Mouse (Mus musculus): Measurements from ENCODE around the gene Polk.
A peak's percentile ranks its signal among the peaks of the same experiment; 100 is the strongest.

Polk gene

GRCm38 (mm10) chr13:96529542-96529941, 12.8 kb downstream of the Polk start:
- DNase-seq (ENCODE audit: low read depth, low spot score), result no peak

GRCm38 (mm10) chr13:96528776-96529175, 13.6 kb downstream of the Polk start:
- DNase-seq (ENCODE audit: low read depth, low spot score), result no peak

- no peak for DNase-seq (ENCODE audit: low read depth, low spot score)
Measured at GRCm38 (mm10) chr13:96527856-96528255, 14.5 kb downstream of the Polk start.

GRCm38 (mm10) chr13:96527022-96527421, 15.4 kb downstream of the Polk start:
- no peak for DNase-seq (ENCODE audit: low read depth, low spot score)

GRCm38 (mm10) chr13:96521294-96521693, 21.1 kb downstream of the Polk start:
- DNase-seq (ENCODE audit: low read depth, low spot score), result no peak

- no peak for DNase-seq (ENCODE audit: low read depth, low spot score)
Measured at GRCm38 (mm10) chr13:96517335-96517734, 25.0 kb downstream of the Polk start.

GRCm38 (mm10) chr13:96516249-96516648, 26.1 kb downstream of the Polk start:
- no peak for DNase-seq (ENCODE audit: low read depth, low spot score)

GRCm38 (mm10) chr13:96514154-96514942, 28.0 kb downstream of the Polk start:
- no peak for DNase-seq (ENCODE audit: low read depth, low spot score)

GRCm38 (mm10) chr13:96511893-96512292, 30.5 kb downstream of the Polk start:
- DNase-seq (ENCODE audit: low read depth, low spot score), result peak; percentile 29

- no peak for DNase-seq (ENCODE audit: low read depth, low spot score)
Measured at GRCm38 (mm10) chr13:96511262-96511661, 31.1 kb downstream of the Polk start.

- peak; percentile 65 for DNase-seq (ENCODE audit: low read depth, low spot score)
Measured at GRCm38 (mm10) chr13:96510635-96511034, 31.7 kb downstream of the Polk start.

GRCm38 (mm10) chr13:96507541-96507940, 34.8 kb downstream of the Polk start:
- DNase-seq (ENCODE audit: low read depth, low spot score), result no peak

- no peak for DNase-seq (ENCODE audit: low read depth, low spot score)
Measured at GRCm38 (mm10) chr13:96506313-96506712, 36.1 kb downstream of the Polk start.

- no peak for DNase-seq (ENCODE audit: low read depth, low spot score)
Measured at GRCm38 (mm10) chr13:96505661-96506060, 36.7 kb downstream of the Polk start.

GRCm38 (mm10) chr13:96499891-96500290, 42.5 kb downstream of the Polk start:
- no peak for DNase-seq (ENCODE audit: low read depth, low spot score)

- DNase-seq (ENCODE audit: low read depth, low spot score), result no peak
Measured at GRCm38 (mm10) chr13:96496630-96497029, 45.7 kb downstream of the Polk start.

GRCm38 (mm10) chr13:96490433-96490832, 51.9 kb downstream of the Polk start, which contains the start of gene Gm17622:
TSS of gene Gm17622 (plus strand) at chr13:96490733.
- no peak for DNase-seq (ENCODE audit: low read depth, low spot score)

GRCm38 (mm10) chr13:96487968-96488367, 54.4 kb downstream of the Polk start:
- DNase-seq (ENCODE audit: low read depth, low spot score), result no peak

- DNase-seq (ENCODE audit: low read depth, low spot score), result no peak
Measured at GRCm38 (mm10) chr13:96487230-96487629, 55.1 kb downstream of the Polk start.

GRCm38 (mm10) chr13:96478991-96479390, 63.4 kb downstream of the Polk start:
- DNase-seq (ENCODE audit: low read depth, low spot score), result no peak

- DNase-seq (ENCODE audit: low read depth, low spot score), result no peak
Measured at GRCm38 (mm10) chr13:96477226-96477625, 65.2 kb downstream of the Polk start.

- no peak for DNase-seq (ENCODE audit: low read depth, low spot score)
Measured at GRCm38 (mm10) chr13:96470957-96471356, 71.4 kb downstream of the Polk start, which contains the start of gene Ankdd1b. TSS of gene Ankdd1b (minus strand) at chr13:96471198.

GRCm38 (mm10) chr13:96470556-96470955, 71.8 kb downstream of the Polk start:
- DNase-seq (ENCODE audit: low read depth, low spot score), result no peak
